Mouse (Mus musculus) brain, adult 10 weeks (tissue): ENCODE results near the gene Gm10681. TPM values are rescaled to one million over a fixed set of nuclear protein-coding genes. Genes with fewer than 3 reads are reported as not detected.

Experiments used
- polyA plus RNA-seq: library from polyadenylated mRNA; stranded (reverse); fragments of 350-450 nt; fragmentation: Illumina TruSeq; extraction: RNeasy Lipid Tissue Mini Kit (QIAGEN cat#74804); gene quantifications from one replicate; pipeline ENCODE4 v1.2.3, GENCODE M21; 2015; ENCODE audit warnings: low read depth, low replicate concordance

Gm10681 gene
- not detected for polyA plus RNA-seq

DNA sequence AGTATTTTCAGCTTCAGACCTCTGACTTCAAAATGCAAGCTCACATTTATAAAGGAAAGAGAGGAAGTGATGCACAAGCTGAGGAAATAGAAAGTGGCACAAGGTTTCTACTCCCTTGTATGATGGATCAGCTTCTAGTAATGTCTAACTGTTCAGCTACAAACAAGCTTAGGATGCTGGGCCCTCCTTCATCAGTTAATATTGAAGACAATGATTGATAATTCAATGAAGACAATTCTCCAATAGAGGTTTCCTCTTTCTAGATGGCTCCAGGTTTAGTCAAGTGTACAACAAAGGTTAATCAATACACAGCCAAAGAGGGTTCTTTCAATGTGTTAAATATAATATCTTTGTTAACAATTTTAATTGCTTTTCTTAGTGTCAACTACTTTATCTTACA is at the start of gene Gm10681:
Gene Gm10681, minus strand, starts transcription at position 101 of the 400 bp plus-strand sequence.

GRCm38 (mm10) chr3:98630152-98630551 is 41.5 kb upstream of the Gm10681 start, which contains the start of gene Hsd3b5:
Gene Hsd3b5, minus strand, starts transcription at chr3:98630252.

DNA sequence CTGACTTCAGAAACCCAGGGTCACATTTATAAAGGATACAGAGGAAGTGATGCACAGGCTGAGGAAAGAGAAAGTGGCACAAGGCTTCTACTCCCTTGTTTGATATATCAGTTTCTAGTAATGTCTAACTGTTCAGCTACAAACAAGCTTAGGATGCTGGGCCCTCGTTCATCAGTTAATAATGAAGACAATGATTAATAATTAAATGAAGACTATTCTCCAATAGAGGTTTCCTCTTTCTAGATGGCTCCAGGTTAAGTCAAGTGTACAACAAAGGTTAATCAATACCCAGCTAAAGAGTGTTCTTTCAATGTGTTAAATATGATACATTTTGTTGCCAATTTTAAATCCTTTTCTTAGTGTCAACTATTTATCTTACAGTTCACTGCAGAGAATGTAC is 78.2 kb downstream of the Gm10681 start, which contains the start of gene Hsd3b4:
Gene Hsd3b4, minus strand, starts transcription at position 101 of the 400 bp plus-strand sequence.

Other genes starting within 250 kb of the Gm10681 start
- 109 TPM for gene Phgdh, start 248.8 kb downstream of the Gm10681 start, polyA plus RNA-seq
- 15.8 TPM for gene Zfp697, start 206.3 kb downstream of the Gm10681 start, polyA plus RNA-seq
- not detected for gene Gm4450, start 131.7 kb downstream of the Gm10681 start, polyA plus RNA-seq
- not detected for gene Hsd3b4, start 78.3 kb downstream of the Gm10681 start, polyA plus RNA-seq
- not detected for gene Hsd3b5, start 41.4 kb upstream of the Gm10681 start, polyA plus RNA-seq
- not detected for gene Hsd3b2, start 135.7 kb upstream of the Gm10681 start, polyA plus RNA-seq
- not detected for gene Hsd3b3, start 174.3 kb upstream of the Gm10681 start, polyA plus RNA-seq
- not detected for gene Hsd3b6, start 225.6 kb upstream of the Gm10681 start, polyA plus RNA-seq